Mouse (Mus musculus): ENCODE results near the gene Bmi1. TPM values are rescaled to one million over a fixed set of nuclear protein-coding genes. Genes with fewer than 3 reads are reported as not detected.

Bmi1 gene
- total RNA-seq, 2 experiments from 2014 or later = 71.1 to 72.8 TPM

GRCm38 (mm10) chr2:18713071-18713470 is 36.3 kb downstream of the Bmi1 start:
- no peak for DNase-seq
- intact Hi-C loops (cut with DNase I) = no loop called here

GRCm38 (mm10) chr2:18714337-18714736 is 37.5 kb downstream of the Bmi1 start:
- no peak for DNase-seq
- intact Hi-C loops (cut with DNase I) = no loop called here

- no peak for DNase-seq
- intact Hi-C loops (cut with DNase I) = no loop called here
Measured at GRCm38 (mm10) chr2:18718521-18718920, 41.7 kb downstream of the Bmi1 start.

- DNase-seq = no peak
- intact Hi-C loops (cut with DNase I) = no loop called here
Measured at GRCm38 (mm10) chr2:18722208-18722830, 45.5 kb downstream of the Bmi1 start.

GRCm38 (mm10) chr2:18724462-18724861 is 47.6 kb downstream of the Bmi1 start:
- intact Hi-C loops (cut with DNase I) = no loop called here
- DNase-seq = no peak

GRCm38 (mm10) chr2:18725880-18726279 is 49.1 kb downstream of the Bmi1 start:
- intact Hi-C loops (cut with DNase I) = no loop called here
- no peak for DNase-seq

GRCm38 (mm10) chr2:18731718-18732117 is 54.9 kb downstream of the Bmi1 start:
- intact Hi-C loops (cut with DNase I) = no loop called here
- no peak for DNase-seq

GRCm38 (mm10) chr2:18734394-18735127 is 57.7 kb downstream of the Bmi1 start:
- DNase-seq = no peak
- intact Hi-C loops (cut with DNase I) = no loop called here

Other genes starting within 250 kb of the Bmi1 start
- gene Commd3, start 4.6 kb upstream of the Bmi1 start, total RNA-seq (2021) = 100 to 1,000 TPM; 135 to 156 TPM
- gene Spag6, start 17.0 kb downstream of the Bmi1 start, total RNA-seq (2021) = under 1 TPM; 0.22 to 0.64 TPM